Mouse (Mus musculus) gastrocnemius, postnatal 4 days (tissue): ENCODE results near the gene Ces2b. TPM values are rescaled to one million over a fixed set of nuclear protein-coding genes. Genes with fewer than 3 reads are reported as not detected.
"Not testable (repeated sequence)": the region's sequence is repeated elsewhere in the genome, so short reads cannot be mapped to it uniquely, and the experiment has no call there.

ENCODE experiments used
- DNase-seq, 2 experiments: peaks; one replicate each; pipeline ENCODE4 v3.0.0; 2021 to 2022; ENCODE audit warnings: low spot score in 2 of 2, mixed read lengths in 2 of 2
- long read RNA-seq, 2 experiments: library from polyadenylated mRNA; stranded (forward); transcript quantifications; one replicate each; pipeline ENCODE4 v2.0.0; 2021
- total RNA-seq, 2 experiments: library from RNA; stranded (reverse); gene quantifications; 2 replicates each; pipeline ENCODE4 v1.2.3; 2021

Ces2b gene
- under 1 TPM; 0.10 to 0.18 TPM for total RNA-seq
- long read RNA-seq, experiment 1, result 0 reads
- long read RNA-seq, experiment 2, result 0 reads

- no peak for DNase-seq
Observed at GRCm38 (mm10) chr8:104831440-104831839, at the start of gene Ces2b. TSS of gene Ces2b (plus strand) at chr8:104831572.

- no peak for DNase-seq
Observed at GRCm38 (mm10) chr8:104787049-104787448, 44.3 kb upstream of the Ces2b start.

GRCm38 (mm10) chr8:104788929-104789328, 42.4 kb upstream of the Ces2b start:
- DNase-seq, result no peak

- no peak for DNase-seq
Observed at GRCm38 (mm10) chr8:104789886-104790680, 41.3 kb upstream of the Ces2b start.

GRCm38 (mm10) chr8:104799385-104799784, 32.0 kb upstream of the Ces2b start:
- no peak for DNase-seq

GRCm38 (mm10) chr8:104806127-104806526, 25.2 kb upstream of the Ces2b start:
- DNase-seq, result no peak

GRCm38 (mm10) chr8:104808542-104809413, 22.6 kb upstream of the Ces2b start:
- no peak for DNase-seq

- no peak for DNase-seq
Observed at GRCm38 (mm10) chr8:104809436-104809835, 21.9 kb upstream of the Ces2b start.

GRCm38 (mm10) chr8:104826912-104827311, 4.5 kb upstream of the Ces2b start:
- no peak for DNase-seq

- DNase-seq, result no peak
Observed at GRCm38 (mm10) chr8:104828221-104828620, 3.2 kb upstream of the Ces2b start.

- DNase-seq, result no peak
Observed at GRCm38 (mm10) chr8:104841360-104842078, 10.1 kb downstream of the Ces2b start.

GRCm38 (mm10) chr8:104846831-104847230, 15.5 kb downstream of the Ces2b start, which contains the start of gene Ces2c:
TSS of gene Ces2c (plus strand) at chr8:104847068.
- no peak for DNase-seq

GRCm38 (mm10) chr8:104847741-104848462, 16.5 kb downstream of the Ces2b start:
- DNase-seq, result no peak

- not testable (repeated sequence) for DNase-seq
Observed at GRCm38 (mm10) chr8:104866844-104867531, 35.6 kb downstream of the Ces2b start.

- not testable (repeated sequence) for DNase-seq
Observed at GRCm38 (mm10) chr8:104868876-104869275, 37.5 kb downstream of the Ces2b start.

GRCm38 (mm10) chr8:104886223-104886926, 55.0 kb downstream of the Ces2b start:
- not testable (repeated sequence) for DNase-seq
